Mouse (Mus musculus) urinary bladder, postnatal 4 days (tissue): ENCODE measurements around the gene Ninj1.

ENCODE experiments used
- DNase-seq, 2 experiments: peaks; one replicate each; pipeline ENCODE4 v3.0.0; 2021 to 2022; ENCODE audit warnings: low spot score in 2 of 2

The Ninj1 gene

GRCm38 (mm10) chr13:49196211-49196610 lies 8.9 kb downstream of the Ninj1 start:
- DNase-seq, result no peak

GRCm38 (mm10) chr13:49196766-49197165 lies 9.5 kb downstream of the Ninj1 start:
- no peak for DNase-seq

- no peak for DNase-seq
Observed at GRCm38 (mm10) chr13:49198734-49199133, 11.4 kb downstream of the Ninj1 start.

GRCm38 (mm10) chr13:49199891-49200290 lies 12.6 kb downstream of the Ninj1 start:
- no peak for DNase-seq

GRCm38 (mm10) chr13:49200688-49201087 lies 13.4 kb downstream of the Ninj1 start:
- DNase-seq, result no peak

- DNase-seq, result no peak
Observed at GRCm38 (mm10) chr13:49202556-49202955, 15.3 kb downstream of the Ninj1 start.

GRCm38 (mm10) chr13:49205381-49205998 lies 18.2 kb downstream of the Ninj1 start:
- DNase-seq, result peak; percentile 80 to 88

- DNase-seq, result no peak
Observed at GRCm38 (mm10) chr13:49206341-49206740, 19.1 kb downstream of the Ninj1 start.

GRCm38 (mm10) chr13:49209306-49209705 lies 22.0 kb downstream of the Ninj1 start:
- DNase-seq, result no peak

DNA sequence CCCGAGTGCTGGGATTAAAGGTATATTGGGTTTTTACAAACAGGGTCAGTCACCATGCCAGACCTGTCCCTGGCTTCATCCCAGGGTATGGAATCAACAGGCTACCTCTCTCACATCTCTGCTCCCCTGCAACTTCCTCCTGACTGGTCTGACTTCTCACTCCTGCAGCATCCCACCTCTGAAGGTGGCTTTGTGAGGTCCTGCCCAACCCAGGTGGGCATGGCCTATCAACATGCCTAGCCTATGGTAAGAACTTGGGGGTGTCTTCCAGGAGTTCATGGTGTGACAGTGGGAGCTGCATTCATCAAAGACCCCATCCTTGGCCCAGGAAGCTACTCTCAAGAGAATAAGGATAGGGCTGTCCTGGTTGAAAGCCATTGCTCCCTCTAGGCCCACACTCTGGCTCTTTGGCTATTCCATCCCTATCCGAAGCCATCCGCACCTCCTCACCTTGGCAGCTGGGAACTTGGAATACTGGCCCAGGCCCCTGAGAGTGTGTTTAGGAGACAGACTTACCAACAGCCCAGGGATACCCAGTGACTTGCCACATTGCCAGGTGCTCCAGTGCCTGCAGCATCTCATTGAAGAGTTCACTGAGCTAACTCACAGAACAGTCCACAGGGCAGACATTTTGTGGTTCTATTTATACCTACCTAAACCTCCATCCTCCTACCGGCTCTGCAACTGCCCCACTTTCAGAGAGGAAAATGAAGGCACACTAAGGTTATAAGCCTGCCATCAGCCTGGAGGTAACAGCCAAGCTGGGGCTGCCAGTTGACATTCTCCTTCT lies 25.6 kb downstream of the Ninj1 start:
- DNase-seq, result no peak

GRCm38 (mm10) chr13:49213531-49213932 lies 26.2 kb downstream of the Ninj1 start:
- DNase-seq, result no peak

GRCm38 (mm10) chr13:49214454-49214853 lies 27.2 kb downstream of the Ninj1 start:
- no peak for DNase-seq

- no peak for DNase-seq
Observed at GRCm38 (mm10) chr13:49215128-49215503, 27.8 kb downstream of the Ninj1 start.

DNA sequence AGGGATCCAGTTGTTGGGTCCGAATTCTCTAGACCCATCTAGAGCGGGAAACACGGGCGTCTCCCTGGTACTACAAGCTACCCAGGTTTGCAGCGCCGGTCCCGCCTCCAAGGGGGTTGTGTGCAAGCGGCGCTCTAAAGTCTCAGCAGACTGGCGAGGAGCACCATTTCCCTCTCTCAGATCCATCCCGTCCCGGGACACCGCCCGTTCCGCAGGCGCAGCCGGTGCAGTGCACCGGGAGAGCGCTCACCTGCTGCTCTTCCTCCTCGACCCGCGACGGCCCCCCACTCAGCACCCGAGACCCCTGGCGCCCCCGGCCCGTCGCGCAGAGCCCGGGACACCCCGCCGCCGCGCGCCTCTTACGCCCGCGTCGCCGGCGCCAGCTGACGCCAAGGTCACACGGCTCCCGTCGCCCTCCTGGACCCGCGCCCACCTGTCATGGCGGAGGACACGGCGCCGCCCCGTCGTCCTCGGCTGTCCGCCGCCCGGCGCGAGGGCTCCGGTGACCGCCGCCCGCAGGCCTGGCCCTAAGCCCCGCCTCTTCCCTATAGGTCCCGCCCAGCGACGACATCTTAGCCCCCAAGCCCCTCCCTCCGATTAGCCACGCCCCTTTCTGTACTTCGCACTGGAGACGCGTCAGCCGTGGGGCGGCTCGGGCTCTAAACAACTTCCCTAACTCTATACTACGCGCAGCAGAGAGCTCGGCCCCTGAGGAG lies 28.4 kb downstream of the Ninj1 start, which contains the start of gene Card19:
Gene Card19 (minus strand): TSS at position 534 of the 716 bp plus-strand sequence.
- DNase-seq, result peak; percentile 93 to 98

- DNase-seq, result no peak
Observed at GRCm38 (mm10) chr13:49216220-49216552, 28.9 kb downstream of the Ninj1 start.

GRCm38 (mm10) chr13:49216808-49217561 lies 29.7 kb downstream of the Ninj1 start:
- DNase-seq, result no peak

- DNase-seq, result no peak
Observed at GRCm38 (mm10) chr13:49218651-49219050, 31.4 kb downstream of the Ninj1 start.

DNA sequence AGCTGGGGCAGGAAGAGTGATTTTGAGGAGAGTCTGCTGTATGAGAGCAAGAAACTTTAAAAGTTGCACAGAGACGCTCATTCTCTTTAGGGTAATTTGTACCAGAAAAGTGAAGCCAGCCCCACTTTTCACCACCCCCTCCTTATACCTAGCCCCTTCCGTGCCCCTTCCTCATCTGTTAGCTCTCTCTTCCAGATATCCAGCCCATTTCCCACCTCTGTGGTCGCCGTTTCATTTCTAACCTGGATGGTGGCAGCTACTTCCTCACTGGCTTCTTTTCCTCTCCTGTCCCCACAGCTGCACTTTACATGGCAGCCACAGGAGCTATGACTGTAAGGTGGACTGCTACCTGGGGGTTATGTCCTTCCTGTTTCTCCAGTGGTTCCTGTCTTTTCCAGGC lies 32.1 kb downstream of the Ninj1 start:
- peak in 1 of 2 experiments; percentile 83 for DNase-seq

GRCm38 (mm10) chr13:49220912-49221311 lies 33.6 kb downstream of the Ninj1 start:
- DNase-seq, result no peak

DNA sequence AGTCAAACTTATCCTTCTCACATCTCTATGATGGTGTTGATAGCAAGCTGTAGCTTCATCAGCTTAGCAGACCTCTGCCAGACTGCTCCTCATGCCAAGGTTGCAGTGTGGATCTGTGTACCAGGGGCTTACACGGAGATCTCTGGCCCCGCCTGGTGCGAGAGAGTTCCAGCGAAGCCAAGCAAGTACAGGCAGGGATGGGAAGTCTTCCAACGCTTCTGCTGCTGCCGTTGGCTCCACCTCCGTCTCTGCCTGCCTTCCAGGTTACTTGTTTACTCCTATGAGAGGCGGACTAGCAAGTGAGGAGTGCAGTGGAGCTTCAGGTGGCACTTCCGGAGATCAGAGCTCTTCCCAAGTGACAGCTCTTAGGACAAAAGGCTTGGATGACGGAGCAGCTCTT lies 37.0 kb downstream of the Ninj1 start:
- no peak for DNase-seq

DNA sequence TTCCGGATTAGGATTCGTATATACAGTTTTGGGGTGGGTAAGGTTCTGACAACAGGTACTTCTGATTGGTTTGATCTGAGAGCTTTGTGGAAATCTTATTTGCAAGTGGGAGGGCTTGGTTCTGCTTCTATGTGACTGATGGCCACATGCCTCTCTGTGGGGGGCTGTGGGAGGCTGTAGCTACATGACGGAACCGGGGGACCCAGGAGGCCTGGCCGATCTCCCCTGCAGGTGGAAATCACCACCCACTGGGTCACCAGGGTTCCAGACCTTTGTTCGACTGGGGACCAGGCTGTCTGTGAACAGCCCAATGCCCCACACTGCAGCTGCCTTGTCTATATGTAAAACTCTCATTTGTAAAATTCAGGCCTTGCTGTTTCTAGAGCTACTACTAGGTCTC lies 37.4 kb downstream of the Ninj1 start:
- DNase-seq, result no peak

DNA sequence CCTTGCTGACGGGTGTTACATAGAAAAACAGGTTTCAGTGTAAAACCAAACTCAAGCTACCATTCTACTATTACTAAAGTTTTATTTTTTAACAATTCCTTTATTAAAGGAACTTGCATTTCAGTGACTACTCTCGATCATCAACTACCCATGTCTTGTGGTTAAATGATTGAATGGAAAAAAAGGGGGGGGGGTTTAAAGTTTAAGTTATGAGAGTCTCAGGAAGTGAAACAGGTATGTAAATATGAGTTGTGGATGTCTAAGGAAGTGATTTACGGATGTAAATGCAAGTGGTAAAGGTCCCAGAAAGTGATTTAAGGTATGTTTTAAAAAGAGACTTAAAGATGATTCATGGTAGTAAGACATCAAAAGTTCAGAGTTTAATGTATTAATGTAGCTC lies 37.9 kb downstream of the Ninj1 start:
- no peak for DNase-seq
